Mouse (Mus musculus) liver, embryonic 14.5 days (tissue): Measurements from ENCODE around the gene Hibadh.

ENCODE experiments used
- CTCF ChIP-seq: IDR thresholded peaks from 2 replicates; pipeline ENCODE4 v1.5.1; 2016; ENCODE audit warnings: antibody characterized with exemption, low read depth, control low read depth
- EP300 ChIP-seq: IDR thresholded peaks from 2 replicates; pipeline ENCODE4 v1.6.1; 2016; ENCODE audit warnings: antibody characterized with exemption, low read depth

- TF ChIP-seq CTCF (no peak), EP300 (no peak)
Measured at GRCm38 (mm10) chr6:52559041-52559440, 81.1 kb downstream of the Hibadh start.
